Mouse (Mus musculus) spleen, adult 12 weeks (tissue): Measurements from ENCODE around the gene 6030408B16Rik.
A peak's percentile ranks its signal among the peaks of the same experiment; 100 is the strongest.
"Not testable (repeated sequence)": the region's sequence is repeated elsewhere in the genome, so short reads cannot be mapped to it uniquely, and the experiment has no call there.

Source experiments
- DNase-seq: peaks from one replicate; pipeline ENCODE4 v3.0.0; 2022; ENCODE audit warnings: low spot score

6030408B16Rik gene

DNA sequence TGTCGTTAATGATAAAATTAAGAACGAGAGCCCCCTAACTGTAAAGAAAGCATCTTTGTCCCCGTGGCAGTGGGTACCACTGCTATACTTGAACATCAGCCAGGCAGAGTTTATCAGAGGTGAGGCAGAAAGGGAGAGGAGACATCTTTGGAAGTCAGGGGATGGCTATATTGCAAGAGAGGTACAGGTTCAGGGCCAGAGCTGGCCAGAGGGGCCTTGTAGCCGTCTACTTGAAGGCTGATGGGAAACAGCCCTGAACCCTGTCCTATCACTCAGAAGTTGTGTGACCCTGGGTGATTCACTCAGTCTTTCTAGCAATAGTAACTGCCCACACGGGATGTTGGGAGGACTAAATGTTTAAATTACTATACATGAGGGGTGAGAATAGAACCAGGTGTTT, 28.1 kb downstream of the 6030408B16Rik start:
- DNase-seq = no peak

- no peak for DNase-seq
Observed at GRCm38 (mm10) chr15:101322106-101322505, 29.1 kb downstream of the 6030408B16Rik start.

- DNase-seq = no peak
Observed at GRCm38 (mm10) chr15:101322640-101323039, 29.6 kb downstream of the 6030408B16Rik start.

GRCm38 (mm10) chr15:101323511-101323910, 30.5 kb downstream of the 6030408B16Rik start:
- no peak for DNase-seq

GRCm38 (mm10) chr15:101324409-101324808, 31.4 kb downstream of the 6030408B16Rik start:
- DNase-seq = not testable (repeated sequence)

GRCm38 (mm10) chr15:101325991-101326534, 33.1 kb downstream of the 6030408B16Rik start:
- no peak for DNase-seq

DNA sequence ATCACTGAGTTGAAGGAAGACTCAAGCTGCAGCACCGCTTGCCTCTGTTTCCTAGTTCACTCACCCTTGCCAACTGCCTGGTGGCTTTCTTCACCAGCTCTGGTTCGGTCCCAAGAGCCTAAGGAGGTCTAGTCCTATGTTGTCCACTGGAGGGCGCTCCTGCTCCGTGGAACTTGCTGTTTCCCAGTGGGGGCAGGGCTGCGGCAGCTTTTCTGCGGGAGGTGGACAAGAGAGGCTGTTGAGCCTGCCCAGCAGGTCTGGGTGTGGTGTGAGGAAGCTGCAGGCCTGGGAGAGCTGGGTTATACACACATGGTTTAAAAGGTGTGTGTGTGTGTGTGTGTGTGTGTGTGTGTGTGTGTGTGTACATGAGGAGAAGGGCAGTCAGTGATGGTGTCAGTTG, 34.3 kb downstream of the 6030408B16Rik start:
- DNase-seq = peak; percentile 13

- DNase-seq = no peak
Observed at GRCm38 (mm10) chr15:101328876-101329563, 36.0 kb downstream of the 6030408B16Rik start.

DNA sequence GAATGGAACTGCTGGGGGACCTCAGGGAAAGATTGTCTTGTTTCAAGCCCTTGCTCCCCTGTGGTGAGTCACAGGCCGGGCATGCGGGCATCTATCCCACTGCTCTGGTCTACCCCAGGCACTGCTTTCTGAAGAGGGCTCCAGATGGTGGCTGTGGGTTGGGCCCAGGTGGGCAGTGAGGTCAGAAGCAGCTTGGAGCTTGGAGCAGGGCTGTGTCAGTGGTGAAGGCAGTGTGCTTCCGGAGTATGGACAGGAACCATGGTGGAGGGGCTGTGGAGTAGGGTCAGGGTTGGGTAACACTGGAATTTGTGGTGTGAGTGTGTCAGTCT, 36.5 kb downstream of the 6030408B16Rik start:
- DNase-seq = no peak

- DNase-seq = no peak
Observed at GRCm38 (mm10) chr15:101331090-101331489, 38.1 kb downstream of the 6030408B16Rik start.

DNA sequence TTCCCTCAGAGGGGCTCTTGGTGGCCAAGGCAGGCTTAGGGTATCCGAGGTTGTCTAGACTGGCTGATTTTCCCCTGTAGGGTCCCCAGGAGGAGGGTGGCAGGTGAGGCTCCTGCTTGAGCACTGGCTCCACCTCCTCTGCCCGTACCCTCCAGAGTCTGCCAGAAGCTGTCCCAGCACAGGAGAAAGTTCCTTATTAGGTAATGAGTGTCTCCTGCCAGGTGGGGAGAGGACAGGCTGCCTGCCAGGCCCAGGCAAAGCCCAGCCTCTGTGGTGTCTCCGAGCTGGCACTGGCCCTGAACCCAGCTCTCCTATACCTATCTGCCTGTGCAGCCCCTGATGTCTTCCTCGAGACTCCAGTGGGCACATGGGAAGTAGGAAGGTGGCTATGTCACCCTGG, 39.4 kb downstream of the 6030408B16Rik start:
- no peak for DNase-seq

- no peak for DNase-seq
Observed at GRCm38 (mm10) chr15:101333165-101333564, 40.2 kb downstream of the 6030408B16Rik start.

DNA sequence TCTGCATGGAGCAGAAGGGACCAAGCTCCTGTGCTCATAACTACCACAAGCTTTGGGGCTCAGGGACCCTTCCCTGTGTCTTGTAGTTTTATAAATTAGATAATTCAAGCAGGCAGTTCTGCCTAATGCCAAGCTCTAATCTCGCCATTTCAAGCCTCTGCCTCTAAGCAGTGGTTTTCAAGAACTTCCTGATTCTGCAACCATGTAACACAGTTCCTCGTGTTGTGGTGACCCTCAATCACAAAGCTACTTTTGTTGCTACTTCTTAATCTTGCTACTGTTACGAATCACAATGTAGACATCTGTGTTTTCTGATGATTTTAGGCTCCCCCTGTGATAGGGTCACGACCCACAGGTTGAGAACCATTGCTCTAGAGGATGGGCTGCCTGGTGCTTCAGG, 40.6 kb downstream of the 6030408B16Rik start:
- no peak for DNase-seq

DNA sequence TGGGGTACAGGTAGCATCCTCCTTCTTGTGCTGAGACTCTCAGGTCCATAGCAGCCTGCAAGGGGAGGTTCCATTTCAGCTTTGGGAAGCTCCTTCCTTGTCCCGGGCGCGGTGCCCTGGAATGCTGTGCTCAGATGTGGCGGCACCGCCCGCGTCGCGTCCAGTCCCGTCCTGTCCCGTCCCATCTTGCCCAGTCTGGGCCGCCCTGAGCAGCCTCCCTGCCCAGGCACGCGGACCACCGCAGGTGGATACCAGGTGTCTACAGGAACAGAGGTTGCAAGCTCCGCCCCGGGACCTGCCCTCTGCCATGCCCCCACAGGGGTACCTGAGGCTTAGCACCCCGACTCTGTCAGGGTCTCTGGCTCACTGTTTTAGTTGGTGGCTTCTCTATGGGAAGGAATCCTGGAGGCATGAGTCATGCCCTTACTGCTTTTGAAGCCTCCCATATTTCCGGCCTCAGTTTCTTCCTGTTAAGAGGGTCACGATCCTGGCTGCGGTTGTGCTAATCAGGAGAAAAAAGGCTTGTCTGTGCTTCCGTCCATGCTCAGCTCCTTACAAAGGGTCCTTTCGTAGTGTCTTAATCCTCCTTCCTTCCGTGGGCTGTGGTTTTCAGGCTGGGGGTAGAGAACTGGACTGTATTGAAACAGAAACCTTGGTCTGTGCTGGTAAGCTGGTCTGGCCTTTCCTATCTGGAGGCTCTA, 43.6 kb downstream of the 6030408B16Rik start:
- DNase-seq = no peak

GRCm38 (mm10) chr15:101338359-101338758, 45.3 kb downstream of the 6030408B16Rik start:
- no peak for DNase-seq

DNA sequence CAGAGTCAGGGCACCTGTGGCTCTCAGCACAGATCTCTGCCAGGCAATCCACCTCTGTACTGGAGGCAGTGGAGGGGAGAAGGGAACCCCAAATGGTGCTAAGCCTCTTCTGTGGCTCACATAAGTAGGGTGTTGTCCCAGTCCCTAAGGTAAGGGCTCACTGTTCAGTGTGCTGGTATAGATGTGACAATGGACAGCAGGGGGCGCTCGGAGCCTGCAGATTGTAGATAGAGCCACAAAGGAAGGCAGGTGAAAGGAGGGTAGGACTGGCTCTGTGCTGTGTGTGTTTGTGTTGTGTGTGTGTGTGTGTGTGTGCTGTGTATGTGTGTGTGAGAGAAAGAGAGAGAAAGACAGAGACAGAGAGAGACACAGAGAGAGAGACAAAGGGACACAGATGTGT, 46.5 kb downstream of the 6030408B16Rik start:
- DNase-seq = peak; percentile 42

GRCm38 (mm10) chr15:101341797-101342515, 48.9 kb downstream of the 6030408B16Rik start:
- no peak for DNase-seq
